Mouse (Mus musculus): ENCODE results near the gene Tpmt. TPM values are rescaled to one million over a fixed set of nuclear protein-coding genes. Genes with fewer than 3 reads are reported as not detected.
A peak's percentile ranks its signal among the peaks of the same experiment; 100 is the strongest.

Tpmt gene
- polyA plus RNA-seq, 1 experiment from 2014 or later = 23.6 TPM

GRCm38 (mm10) chr13:47040061-47040460 lies 4.5 kb downstream of the Tpmt start:
- Histone ChIP-seq H3K27me3 (no peaks in the 10 kb centered on the region), H3K36me3 (0 out of 2 replicates have a peak, but pooled peaks cover 6% of the 10 kb centered on the region), H3K9ac (replicated peaks) (no peak overlapping the region), H3K4me1 (peaks cover 17% of the 10 kb centered on the region), H3K27ac (replicated peaks) (no peak overlapping the region), H3K9me3 (no peaks in the 10 kb centered on the region), H3K4me3 (no peak overlapping the region), H3K4me2 (replicated peaks) (no peak overlapping the region)
- 88% methylated on average over 5 of the region's 5 CpGs for WGBS
- no peak for ATAC-seq (replicated peaks)

- H3K4me2 ChIP-seq (replicated peaks) = no peak overlapping the region
- WGBS = 80% methylated on average over 6 of the region's 6 CpGs
Measured at GRCm38 (mm10) chr13:47037946-47038345, 6.6 kb downstream of the Tpmt start.

GRCm38 (mm10) chr13:47033602-47034001 lies 10.9 kb downstream of the Tpmt start:
- Histone ChIP-seq H3K27ac (replicated peaks) (no peak overlapping the region), H3K4me2 (replicated peaks) (no peak overlapping the region), H3K36me3 (0 out of 2 replicates have a peak, but pooled peaks cover 6% of the 10 kb centered on the region), H3K27me3 (no peaks in the 10 kb centered on the region), H3K9me3 (no peaks in the 10 kb centered on the region), H3K4me1 (no peaks in the 10 kb centered on the region), H3K9ac (replicated peaks) (no peak overlapping the region), H3K4me3 (no peak overlapping the region)
- WGBS = 89% methylated on average over 4 of the region's 4 CpGs
- no peak for ATAC-seq (replicated peaks)

More at GRCm38 (mm10) chr13:47037946-47038345, 6.6 kb downstream of the Tpmt start:
- H3K27ac ChIP-seq (replicated peaks) = no peak overlapping the region
- H3K4me1 ChIP-seq = peaks cover 5% of the 10 kb centered on the region
- no peaks in the 10 kb centered on the region for H3K9me3 ChIP-seq
- H3K9ac ChIP-seq (replicated peaks) = no peak overlapping the region
- no peak overlapping the region for H3K4me3 ChIP-seq
- H3K36me3 ChIP-seq = 0 out of 2 replicates have a peak, but pooled peaks cover 6% of the 10 kb centered on the region
- no peak for ATAC-seq (replicated peaks)
- H3K27me3 ChIP-seq = no peaks in the 10 kb centered on the region

DNA sequence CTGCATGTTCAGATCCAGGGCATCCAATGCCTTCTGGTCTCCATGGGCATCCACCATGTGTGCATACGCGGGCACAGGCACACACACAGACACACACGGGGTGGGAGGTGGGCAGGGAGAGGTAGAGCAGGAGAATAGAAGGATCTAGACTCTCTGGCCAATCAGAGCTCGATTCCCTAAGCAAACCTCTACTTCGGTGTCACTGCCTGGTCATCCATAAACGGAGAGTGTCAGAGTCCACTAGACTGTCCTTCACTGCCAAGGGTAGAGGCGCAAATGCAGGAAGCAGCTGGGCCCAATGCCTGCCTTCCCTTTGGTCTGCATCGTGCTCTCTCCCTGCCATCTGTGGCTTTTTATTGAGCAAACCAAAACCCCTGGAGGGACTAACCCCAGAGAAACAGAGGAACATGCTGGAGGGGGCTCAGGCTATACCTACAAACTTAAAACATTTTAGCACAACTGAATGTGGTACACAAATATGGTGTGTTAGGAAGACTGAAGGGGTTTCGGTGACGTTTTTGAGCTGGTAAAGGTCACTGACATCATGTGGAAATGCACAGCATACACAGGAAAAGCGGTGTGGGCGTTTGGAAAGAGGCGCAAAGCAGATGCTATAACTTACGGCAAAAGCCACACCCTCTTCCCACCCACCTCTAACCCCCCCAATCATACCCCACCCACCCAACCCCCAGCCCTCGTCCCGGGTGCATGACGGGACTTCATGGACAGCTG lies 14.0 kb downstream of the Tpmt start:
- WGBS = 91% methylated on average over 17 of the region's 17 CpGs
- H3K4me2 ChIP-seq (replicated peaks) = no peak overlapping the region

GRCm38 (mm10) chr13:47020798-47021197 lies 23.7 kb downstream of the Tpmt start:
- 81% methylated on average over 7 of the region's 7 CpGs for WGBS
- H3K4me3 ChIP-seq = no peak overlapping the region
- H3K36me3 ChIP-seq = no peaks in the 10 kb centered on the region
- no peaks in the 10 kb centered on the region for H3K27me3 ChIP-seq
- H3K9me3 ChIP-seq = no peaks in the 10 kb centered on the region
- H3K4me1 ChIP-seq = no peaks in the 10 kb centered on the region
- no peak for ATAC-seq (replicated peaks)
- H3K27ac ChIP-seq (replicated peaks) = no peak overlapping the region
- no peak overlapping the region for H3K9ac ChIP-seq (replicated peaks)
- no peak overlapping the region for H3K4me2 ChIP-seq (replicated peaks)

More for the DNA sequence above, 14.0 kb downstream of the Tpmt start:
- ATAC-seq (replicated peaks) = no peak
- Histone ChIP-seq H3K4me1 (no peaks in the 10 kb centered on the region), H3K27ac (replicated peaks) (no peak overlapping the region), H3K27me3 (no peaks in the 10 kb centered on the region), H3K9ac (replicated peaks) (no peak overlapping the region), H3K9me3 (no peaks in the 10 kb centered on the region), H3K4me3 (no peak overlapping the region), H3K36me3 (no peaks in the 10 kb centered on the region)

- WGBS = 89% methylated on average over 7 of the region's 7 CpGs
- no peak overlapping the region for H3K9ac ChIP-seq (replicated peaks)
Measured at GRCm38 (mm10) chr13:47019774-47020173, 24.8 kb downstream of the Tpmt start.

GRCm38 (mm10) chr13:47017259-47017658 lies 27.3 kb downstream of the Tpmt start:
- 43% methylated on average over 5 of the region's 5 CpGs for WGBS
- peak; percentile 49; the same call in 1 of the 2 replicates for ATAC-seq (replicated peaks)
- H3K4me1 ChIP-seq = peaks cover 10% of the 10 kb centered on the region; the same call in 1 of the 2 replicates

More at GRCm38 (mm10) chr13:47019774-47020173, 24.8 kb downstream of the Tpmt start:
- H3K4me2 ChIP-seq (replicated peaks) = no peak overlapping the region
- ATAC-seq (replicated peaks) = no peak
- no peaks in the 10 kb centered on the region for H3K4me1 ChIP-seq
- no peak overlapping the region for H3K4me3 ChIP-seq
- H3K27ac ChIP-seq (replicated peaks) = no peak overlapping the region
- H3K9me3 ChIP-seq = no peaks in the 10 kb centered on the region
- no peaks in the 10 kb centered on the region for H3K36me3 ChIP-seq
- H3K27me3 ChIP-seq = no peaks in the 10 kb centered on the region

GRCm38 (mm10) chr13:47015195-47015501 lies 29.4 kb downstream of the Tpmt start:
- no peak for ATAC-seq (replicated peaks)
- no peak overlapping the region for H3K9ac ChIP-seq (replicated peaks)
- WGBS = 78% methylated on average over 5 of the region's 5 CpGs

More at GRCm38 (mm10) chr13:47017259-47017658, 27.3 kb downstream of the Tpmt start:
- H3K36me3 ChIP-seq = no peaks in the 10 kb centered on the region
- H3K27me3 ChIP-seq = no peaks in the 10 kb centered on the region
- H3K4me3 ChIP-seq = no peak overlapping the region
- H3K9ac ChIP-seq (replicated peaks) = no peak overlapping the region
- H3K27ac ChIP-seq (replicated peaks) = no peak overlapping the region
- H3K9me3 ChIP-seq = 0 out of 2 replicates have a peak, but pooled peaks cover 5% of the 10 kb centered on the region
- no peak overlapping the region for H3K4me2 ChIP-seq (replicated peaks)

DNA sequence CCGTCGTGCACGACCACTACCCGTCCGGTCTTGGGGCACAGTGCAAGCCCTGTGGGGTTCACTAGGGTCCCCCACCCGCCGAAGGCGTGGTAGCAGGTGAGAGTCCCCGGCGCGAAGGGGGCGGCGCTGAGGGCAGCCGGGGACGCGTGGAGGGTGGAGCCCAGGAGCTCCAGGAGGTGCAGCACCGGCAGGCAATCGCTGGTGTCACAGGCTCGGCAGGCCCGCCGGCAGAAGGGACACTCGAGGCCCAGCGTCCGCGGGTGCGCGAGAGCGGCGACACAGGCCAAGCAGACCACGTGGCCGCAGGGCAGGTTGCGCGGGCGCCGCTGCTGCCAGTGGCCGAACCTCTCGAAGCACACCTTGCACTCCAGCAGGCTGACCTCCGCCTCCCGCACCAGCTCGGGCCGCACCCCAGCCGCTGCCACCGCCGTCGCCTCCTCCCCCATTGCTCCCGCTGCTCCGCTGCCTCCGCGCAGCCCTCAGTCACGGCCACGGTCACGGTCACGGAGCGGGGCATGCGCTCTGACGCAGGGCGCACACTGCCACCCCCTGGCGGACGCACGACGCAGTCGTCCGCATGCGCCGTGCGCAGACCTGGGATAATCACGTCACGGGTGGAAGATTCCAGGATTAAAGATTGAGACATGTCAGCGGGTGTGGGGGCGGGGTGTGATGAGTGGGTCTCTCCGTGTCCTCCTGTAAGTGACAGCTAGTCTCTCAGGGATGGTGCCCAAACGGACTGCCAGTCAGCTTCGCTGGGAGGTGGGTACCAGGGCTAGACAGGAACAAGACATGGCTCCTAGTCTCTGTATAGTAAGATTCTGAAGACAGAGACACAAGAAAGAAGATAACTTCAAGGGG lies 30.0 kb downstream of the Tpmt start, which contains the start of gene Nhlrc1:
Gene Nhlrc1, minus strand, starts transcription at position 517 of the 861 bp plus-strand sequence.
- Histone ChIP-seq H3K4me3 (peak within 1 kb of the TSS; percentile 71), H3K4me1 (peaks cover 10% of the 10 kb centered on the region; the same call in 1 of the 2 replicates), H3K36me3 (no peaks in the 10 kb centered on the region), H3K4me2 (replicated peaks) (peak within 1 kb of the TSS; percentile 99), H3K9ac (replicated peaks) (peak within 1 kb of the TSS; percentile 72), H3K9me3 (0 out of 2 replicates have a peak, but pooled peaks cover 5% of the 10 kb centered on the region), H3K27ac (replicated peaks) (no peak within 1 kb of the TSS), H3K27me3 (no peaks in the 10 kb centered on the region)
- 2% methylated on average over 73 of the region's 73 CpGs for WGBS
- peak; percentile 93 for ATAC-seq (replicated peaks)

More at GRCm38 (mm10) chr13:47015195-47015501, 29.4 kb downstream of the Tpmt start:
- H3K9me3 ChIP-seq = 0 out of 2 replicates have a peak, but pooled peaks cover 5% of the 10 kb centered on the region
- peak overlapping the region; percentile 99 for H3K4me2 ChIP-seq (replicated peaks)
- peak overlapping the region; percentile 71 for H3K4me3 ChIP-seq
- no peaks in the 10 kb centered on the region for H3K36me3 ChIP-seq
- H3K4me1 ChIP-seq = peaks cover 10% of the 10 kb centered on the region; the same call in 1 of the 2 replicates
- H3K27ac ChIP-seq (replicated peaks) = no peak overlapping the region
- no peaks in the 10 kb centered on the region for H3K27me3 ChIP-seq

DNA sequence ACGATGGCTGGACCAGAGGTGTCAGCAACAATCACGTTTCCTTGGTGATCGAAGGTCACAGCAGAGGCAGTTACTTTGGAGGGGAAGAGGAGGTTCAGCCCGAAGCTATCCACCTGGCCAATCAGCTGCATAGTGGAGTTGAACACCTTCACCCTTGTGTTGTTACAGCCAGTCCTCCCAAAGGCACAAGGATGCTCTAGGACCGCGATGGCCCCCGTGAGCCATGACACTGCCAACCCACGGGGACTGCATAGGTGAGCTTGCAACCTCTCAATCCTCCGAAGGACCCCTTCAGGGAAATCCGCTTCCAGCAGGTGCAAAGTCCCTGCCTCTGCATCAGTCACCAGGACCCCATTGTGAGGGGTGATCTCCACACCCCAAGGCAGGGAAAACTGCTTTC lies 30.8 kb downstream of the Tpmt start:
- Histone ChIP-seq H3K27ac (replicated peaks) (no peak overlapping the region), H3K4me1 (peaks cover 10% of the 10 kb centered on the region; the same call in 1 of the 2 replicates), H3K9me3 (0 out of 2 replicates have a peak, but pooled peaks cover 5% of the 10 kb centered on the region), H3K4me3 (peak overlapping the region; percentile 71), H3K36me3 (no peaks in the 10 kb centered on the region), H3K9ac (replicated peaks) (0 out of 2 replicates have a peak overlapping the region, but pooled peaks have one; percentile 72), H3K27me3 (no peaks in the 10 kb centered on the region), H3K4me2 (replicated peaks) (peak overlapping the region; percentile 99)
- 69% methylated on average over 10 of the region's 10 CpGs for WGBS
- peak; percentile 16; the same call in 1 of the 2 replicates for ATAC-seq (replicated peaks)

- Histone ChIP-seq H3K4me2 (replicated peaks) (no peak overlapping the region), H3K4me3 (no peak overlapping the region), H3K9me3 (no peaks in the 10 kb centered on the region), H3K9ac (replicated peaks) (no peak overlapping the region), H3K27me3 (no peaks in the 10 kb centered on the region), H3K27ac (replicated peaks) (no peak overlapping the region), H3K36me3 (no peaks in the 10 kb centered on the region), H3K4me1 (no peaks in the 10 kb centered on the region)
- 93% methylated on average over 4 of the region's 4 CpGs for WGBS
- ATAC-seq (replicated peaks) = no peak
Measured at GRCm38 (mm10) chr13:47001590-47001989, 42.9 kb downstream of the Tpmt start.

DNA sequence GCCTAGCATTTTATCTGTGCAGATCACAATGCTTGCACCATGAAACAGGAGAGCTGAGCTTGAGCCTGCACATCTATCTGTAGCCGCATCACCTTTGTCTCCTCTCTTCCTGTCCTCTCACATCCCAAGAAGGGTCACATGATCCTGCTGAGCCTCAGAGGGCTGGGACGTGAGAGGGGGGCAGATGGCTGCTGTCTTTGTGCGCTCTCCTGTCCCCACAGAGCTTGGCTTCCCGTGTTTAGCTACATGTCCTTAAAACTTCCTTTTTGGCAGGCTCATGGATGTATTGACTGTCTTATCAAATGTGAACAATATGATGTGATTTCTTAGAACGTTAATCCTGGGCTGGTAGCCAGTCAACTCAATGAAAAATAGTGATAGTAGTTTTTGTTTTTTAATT lies 45.0 kb downstream of the Tpmt start:
- ATAC-seq (replicated peaks) = no peak
- Histone ChIP-seq H3K27ac (replicated peaks) (no peak overlapping the region), H3K4me1 (no peaks in the 10 kb centered on the region), H3K9me3 (no peaks in the 10 kb centered on the region), H3K4me3 (no peak overlapping the region), H3K4me2 (replicated peaks) (no peak overlapping the region), H3K9ac (replicated peaks) (no peak overlapping the region), H3K27me3 (no peaks in the 10 kb centered on the region), H3K36me3 (no peaks in the 10 kb centered on the region)
- WGBS = 68% methylated on average over 5 of the region's 5 CpGs
